Mouse (Mus musculus): ENCODE measurements around the gene Gm11214.

Gm11214 gene

GRCm38 (mm10) chr4:63661857-63662256, 1.3 kb downstream of the Gm11214 start:
- intact Hi-C loops (cut with DNase I) = loop anchor here (2.0 kb wide), 1 partner anchor 27 kb away; no protein-coding TSS in a partner anchor

- intact Hi-C loops (cut with DNase I) = no loop called here
These were observed 1.8 kb downstream of the Gm11214 start for GRCm38 (mm10) chr4:63661426-63661825.

- intact Hi-C loops (cut with DNase I) = no loop called here
These were observed 3.4 kb downstream of the Gm11214 start for GRCm38 (mm10) chr4:63659775-63660174.

GRCm38 (mm10) chr4:63659086-63659485, 4.1 kb downstream of the Gm11214 start:
- intact Hi-C loops (cut with DNase I) = no loop called here

- intact Hi-C loops (cut with DNase I) = no loop called here
These were observed 8.8 kb downstream of the Gm11214 start for GRCm38 (mm10) chr4:63654381-63654780.

GRCm38 (mm10) chr4:63643956-63644726, 19.0 kb downstream of the Gm11214 start:
- intact Hi-C loops (cut with DNase I) = no loop called here

GRCm38 (mm10) chr4:63639842-63640241, 23.3 kb downstream of the Gm11214 start:
- intact Hi-C loops (cut with DNase I) = no loop called here

GRCm38 (mm10) chr4:63638603-63639002, 24.6 kb downstream of the Gm11214 start:
- intact Hi-C loops (cut with DNase I) = no loop called here

- intact Hi-C loops (cut with DNase I) = no loop called here
These were observed 30.0 kb downstream of the Gm11214 start for GRCm38 (mm10) chr4:63633181-63633580.

GRCm38 (mm10) chr4:63627111-63627510, 36.1 kb downstream of the Gm11214 start:
- intact Hi-C loops (cut with DNase I) = no loop called here

- intact Hi-C loops (cut with DNase I) = no loop called here
These were observed 37.6 kb downstream of the Gm11214 start for GRCm38 (mm10) chr4:63625563-63626080.

- intact Hi-C loops (cut with DNase I) = no loop called here
These were observed 40.8 kb downstream of the Gm11214 start, which contains the start of gene Tex48 for GRCm38 (mm10) chr4:63622378-63622835. Gene Tex48, minus strand, starts transcription at chr4:63622428.

GRCm38 (mm10) chr4:63621861-63622260, 41.3 kb downstream of the Gm11214 start:
- intact Hi-C loops (cut with DNase I) = no loop called here
